Mouse (Mus musculus): Measurements from ENCODE around the gene Enox1. TPM values are rescaled to one million over a fixed set of nuclear protein-coding genes. Genes with fewer than 3 reads are reported as not detected.

Enox1 gene
- polyA plus RNA-seq, 1 experiment: 0.28 TPM

- TF ChIP-seq POLR2A (IDR thresholded peaks at IDR 0.05; ENCODE audit: borderline replicate concordance, extremely low read depth, low read depth, low read length) (no peak), CTCF (IDR thresholded peaks at IDR 0.05; ENCODE audit: insufficient read depth, low read length) (no peak)
- no peak overlapping the region for H3K4me3 ChIP-seq (replicated peaks; ENCODE audit: extremely low read depth, low read depth, low read length)
- WGBS: 73% methylated on average over 3 of the region's 3 CpGs
- no peak for DNase-seq
- H3K4me1 ChIP-seq (ENCODE audit: control insufficient read depth, insufficient read depth, low read length): no peaks in the 10 kb centered on the region
These were observed 171.1 kb downstream of the Enox1 start for GRCm38 (mm10) chr14:77327693-77328092.

DNA sequence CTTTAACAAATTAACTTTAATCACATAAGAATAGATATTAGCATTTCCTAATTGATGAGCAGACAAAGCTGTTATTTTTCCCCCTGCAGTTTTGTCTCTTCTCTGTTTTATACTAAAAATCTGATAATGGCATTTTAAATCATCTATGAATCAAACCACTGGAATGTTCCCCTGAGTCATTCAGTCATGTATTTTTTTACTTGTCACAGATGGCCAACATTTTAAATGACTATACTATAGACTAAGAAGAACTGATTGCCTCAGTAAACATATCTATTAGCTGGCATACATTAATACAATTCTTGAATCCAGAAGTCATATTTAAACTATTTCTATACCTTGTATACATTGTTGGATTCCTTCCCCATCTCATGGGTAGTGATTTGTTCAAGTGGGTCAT, 173.2 kb downstream of the Enox1 start:
- Histone ChIP-seq H3K4me1 (ENCODE audit: control insufficient read depth, insufficient read depth, low read length) (no peaks in the 10 kb centered on the region), H3K4me3 (replicated peaks; ENCODE audit: extremely low read depth, low read depth, low read length) (no peak overlapping the region)
- DNase-seq: no peak
- TF ChIP-seq CTCF (IDR thresholded peaks at IDR 0.05; ENCODE audit: insufficient read depth, low read length) (no peak), POLR2A (IDR thresholded peaks at IDR 0.05; ENCODE audit: borderline replicate concordance, extremely low read depth, low read depth, low read length) (no peak)

- WGBS: 37% methylated on average over 11 of the region's 11 CpGs
- peaks cover 3% of the 10 kb centered on the region; the same call in 1 of the 2 replicates for H3K4me1 ChIP-seq (ENCODE audit: control insufficient read depth, insufficient read depth, low read length)
- TF ChIP-seq POLR2A (IDR thresholded peaks at IDR 0.05; ENCODE audit: borderline replicate concordance, extremely low read depth, low read depth, low read length) (no peak), CTCF (IDR thresholded peaks at IDR 0.05; ENCODE audit: insufficient read depth, low read length) (no peak)
- H3K4me3 ChIP-seq (replicated peaks; ENCODE audit: extremely low read depth, low read depth, low read length): no peak overlapping the region
- no peak for DNase-seq
These were observed 187.2 kb downstream of the Enox1 start for GRCm38 (mm10) chr14:77343662-77344340.

DNA sequence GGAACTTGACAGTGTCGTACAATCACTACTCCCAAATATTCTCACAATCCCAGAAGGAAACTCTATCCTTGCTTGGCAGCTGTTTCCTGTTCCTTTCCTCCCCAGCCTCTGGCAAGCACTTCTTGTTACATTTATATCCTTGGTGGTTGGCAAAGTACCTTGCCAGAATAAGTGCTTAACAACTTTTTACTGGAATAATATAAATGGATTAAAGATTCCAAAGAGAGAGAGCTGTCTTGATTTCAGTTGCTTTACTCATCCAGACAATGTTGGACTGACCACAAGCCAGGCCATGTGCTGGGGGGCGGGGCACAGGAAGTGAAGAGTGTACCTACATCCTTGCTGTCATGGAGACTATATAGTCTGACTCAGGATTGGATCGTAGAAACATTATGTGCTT, 189.7 kb downstream of the Enox1 start:
- DNase-seq: no peak
- 60% methylated on average over 3 of the region's 3 CpGs for WGBS
- no peak overlapping the region for H3K4me3 ChIP-seq (replicated peaks; ENCODE audit: extremely low read depth, low read depth, low read length)
- no peak for TF ChIP-seq CTCF (IDR thresholded peaks at IDR 0.05; ENCODE audit: insufficient read depth, low read length)
- no peak for TF ChIP-seq POLR2A (IDR thresholded peaks at IDR 0.05; ENCODE audit: borderline replicate concordance, extremely low read depth, low read depth, low read length)
- peaks cover 3% of the 10 kb centered on the region; the same call in 1 of the 2 replicates for H3K4me1 ChIP-seq (ENCODE audit: control insufficient read depth, insufficient read depth, low read length)

GRCm38 (mm10) chr14:77351803-77352352, 195.3 kb downstream of the Enox1 start:
- DNase-seq: no peak
- 84% methylated on average over 2 of the region's 2 CpGs for WGBS
- no peak for TF ChIP-seq POLR2A (IDR thresholded peaks at IDR 0.05; ENCODE audit: borderline replicate concordance, extremely low read depth, low read depth, low read length)
- TF ChIP-seq CTCF (IDR thresholded peaks at IDR 0.05; ENCODE audit: insufficient read depth, low read length): no peak
- Histone ChIP-seq H3K4me1 (ENCODE audit: control insufficient read depth, insufficient read depth, low read length) (no peaks in the 10 kb centered on the region), H3K4me3 (replicated peaks; ENCODE audit: extremely low read depth, low read depth, low read length) (no peak overlapping the region)

DNA sequence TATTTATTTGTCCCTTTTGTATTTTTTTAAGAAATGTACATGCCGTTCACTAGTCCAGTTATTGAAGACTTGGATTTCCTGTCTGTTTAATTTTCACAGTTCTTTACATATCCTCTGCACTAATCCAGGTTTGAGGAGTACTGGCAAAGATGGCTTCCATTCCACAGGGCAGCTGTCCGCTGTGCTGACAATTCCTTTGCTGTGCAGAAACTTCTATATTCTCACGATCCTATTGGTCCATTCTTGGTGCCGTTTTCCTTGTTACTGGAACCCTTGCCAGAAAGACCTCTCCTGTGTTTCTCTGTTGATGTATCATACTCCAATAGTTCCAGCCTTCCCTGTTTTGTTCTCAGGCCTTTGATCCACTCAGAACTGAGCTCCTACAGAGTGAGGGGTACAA, 206.1 kb downstream of the Enox1 start:
- Histone ChIP-seq H3K4me1 (ENCODE audit: control insufficient read depth, insufficient read depth, low read length) (no peaks in the 10 kb centered on the region), H3K4me3 (replicated peaks; ENCODE audit: extremely low read depth, low read depth, low read length) (no peak overlapping the region)
- TF ChIP-seq CTCF (IDR thresholded peaks at IDR 0.05; ENCODE audit: insufficient read depth, low read length) (no peak), POLR2A (IDR thresholded peaks at IDR 0.05; ENCODE audit: borderline replicate concordance, extremely low read depth, low read depth, low read length) (no peak)
- DNase-seq: no peak
- WGBS: 69% methylated on average over 4 of the region's 4 CpGs

- no peak for TF ChIP-seq POLR2A (IDR thresholded peaks at IDR 0.05; ENCODE audit: borderline replicate concordance, extremely low read depth, low read depth, low read length)
- TF ChIP-seq CTCF (IDR thresholded peaks at IDR 0.05; ENCODE audit: insufficient read depth, low read length): no peak
- no peak overlapping the region for H3K4me3 ChIP-seq (replicated peaks; ENCODE audit: extremely low read depth, low read depth, low read length)
- no peaks in the 10 kb centered on the region for H3K4me1 ChIP-seq (ENCODE audit: control insufficient read depth, insufficient read depth, low read length)
- no peak for DNase-seq
- 54% methylated on average over 8 of the region's 8 CpGs for WGBS
These were observed 211.8 kb downstream of the Enox1 start for GRCm38 (mm10) chr14:77368411-77368810.

DNA sequence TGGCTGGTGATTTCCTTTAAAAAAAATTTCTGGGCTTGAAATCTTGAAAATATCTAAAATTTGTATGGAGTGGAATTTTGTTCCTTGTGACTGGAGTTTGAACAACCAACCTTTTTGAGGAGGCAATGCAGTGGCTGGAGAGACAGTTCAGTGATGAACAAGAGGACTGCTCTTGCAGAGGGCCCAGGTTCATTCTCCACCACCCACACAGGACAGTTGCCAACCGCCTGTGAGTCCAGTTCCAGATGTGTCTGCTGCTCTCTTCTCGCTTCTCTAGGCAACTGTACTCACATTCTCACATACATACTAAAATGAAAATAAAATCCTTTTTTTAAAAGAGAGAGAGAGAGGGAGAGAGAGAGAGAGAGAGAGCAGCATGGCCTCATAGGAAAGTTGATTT, 212.5 kb downstream of the Enox1 start:
- DNase-seq: no peak
- TF ChIP-seq CTCF (IDR thresholded peaks at IDR 0.05; ENCODE audit: insufficient read depth, low read length): no peak
- no peak for TF ChIP-seq POLR2A (IDR thresholded peaks at IDR 0.05; ENCODE audit: borderline replicate concordance, extremely low read depth, low read depth, low read length)

GRCm38 (mm10) chr14:77370521-77370920, 214.0 kb downstream of the Enox1 start:
- Histone ChIP-seq H3K4me1 (ENCODE audit: control insufficient read depth, insufficient read depth, low read length) (no peaks in the 10 kb centered on the region), H3K4me3 (replicated peaks; ENCODE audit: extremely low read depth, low read depth, low read length) (no peak overlapping the region)
- no peak for DNase-seq
- TF ChIP-seq POLR2A (IDR thresholded peaks at IDR 0.05; ENCODE audit: borderline replicate concordance, extremely low read depth, low read depth, low read length): no peak
- no peak for TF ChIP-seq CTCF (IDR thresholded peaks at IDR 0.05; ENCODE audit: insufficient read depth, low read length)
- 76% methylated on average over 3 of the region's 3 CpGs for WGBS

More for the DNA sequence above, 212.5 kb downstream of the Enox1 start:
- Histone ChIP-seq H3K4me3 (replicated peaks; ENCODE audit: extremely low read depth, low read depth, low read length) (no peak overlapping the region), H3K4me1 (ENCODE audit: control insufficient read depth, insufficient read depth, low read length) (no peaks in the 10 kb centered on the region)
- WGBS: 67% methylated on average over 2 of the region's 2 CpGs

- 77% methylated on average over 5 of the region's 5 CpGs for WGBS
- no peak for DNase-seq
- Histone ChIP-seq H3K4me3 (replicated peaks; ENCODE audit: extremely low read depth, low read depth, low read length) (no peak overlapping the region), H3K4me1 (ENCODE audit: control insufficient read depth, insufficient read depth, low read length) (no peaks in the 10 kb centered on the region)
- TF ChIP-seq POLR2A (IDR thresholded peaks at IDR 0.05; ENCODE audit: borderline replicate concordance, extremely low read depth, low read depth, low read length) (no peak), CTCF (IDR thresholded peaks at IDR 0.05; ENCODE audit: insufficient read depth, low read length) (no peak)
These were observed 215.4 kb downstream of the Enox1 start for GRCm38 (mm10) chr14:77371977-77372376.
